Mouse (Mus musculus) E14TG2a.4 (cell line): ENCODE measurements around the gene Gpr153.
A peak's percentile ranks its signal among the peaks of the same experiment; 100 is the strongest.
"Not testable (repeated sequence)": the region's sequence is repeated elsewhere in the genome, so short reads cannot be mapped to it uniquely, and the experiment has no call there.

Experiments used
- H3K27me3 ChIP-seq: 2 replicates; pipeline ENCODE4 v1.6.1; 2014; ENCODE audit warnings: low read length, control low read depth; ENCODE audit not compliant: insufficient read depth
- H3K36me3 ChIP-seq: 2 replicates; pipeline ENCODE4 v1.6.1; 2014; ENCODE audit warnings: low read length, control low read depth; ENCODE audit not compliant: insufficient read depth
- H3K4me1 ChIP-seq: replicated peaks from 2 replicates; pipeline ENCODE4 v1.6.1; 2014; ENCODE audit warnings: low read depth, low read length, control low read depth
- H3K4me3 ChIP-seq: replicated peaks from 2 replicates; pipeline ENCODE4 v1.5.1; 2014; ENCODE audit warnings: mild to moderate bottlenecking, low read length
- H3K9me3 ChIP-seq: 2 replicates; pipeline ENCODE4 v1.6.1; 2014; ENCODE audit warnings: low read length, control low read depth
- CTCF ChIP-seq: conservative IDR thresholded peaks from 2 replicates; pipeline ENCODE4 v1.5.1; 2014; ENCODE audit warnings: low read length
- NANOG ChIP-seq: IDR thresholded peaks from 2 replicates; pipeline ENCODE4 v1.6.1; 2014; ENCODE audit warnings: borderline replicate concordance, low read length, mixed read lengths
- POU5F1 ChIP-seq: IDR thresholded peaks from 2 replicates; pipeline ENCODE4 v1.6.1; 2014; ENCODE audit warnings: low read length, borderline replicate concordance

Gene Gpr153

GRCm38 (mm10) chr4:152273621-152274236 is at the start of gene Gpr153:
Gene Gpr153, plus strand, starts transcription at chr4:152274232.
- H3K9me3 ChIP-seq = no peaks in the 10 kb centered on the region
- H3K36me3 ChIP-seq = peaks cover 18% of the 10 kb centered on the region
- peaks cover 26% of the 10 kb centered on the region for H3K27me3 ChIP-seq
- TF ChIP-seq CTCF (no peak), POU5F1 (no peak), NANOG (no peak)
- peak within 1 kb of the TSS; percentile 87 for H3K4me3 ChIP-seq
- H3K4me1 ChIP-seq = peaks cover 78% of the 10 kb centered on the region

GRCm38 (mm10) chr4:152226901-152227486 is 47.0 kb upstream of the Gpr153 start:
- no peak for TF ChIP-seq NANOG
- Histone ChIP-seq H3K4me3 (no peak overlapping the region), H3K36me3 (peaks cover 74% of the 10 kb centered on the region), H3K9me3 (no peaks in the 10 kb centered on the region), H3K4me1 (peaks cover 66% of the 10 kb centered on the region), H3K27me3 (no peaks in the 10 kb centered on the region)

DNA sequence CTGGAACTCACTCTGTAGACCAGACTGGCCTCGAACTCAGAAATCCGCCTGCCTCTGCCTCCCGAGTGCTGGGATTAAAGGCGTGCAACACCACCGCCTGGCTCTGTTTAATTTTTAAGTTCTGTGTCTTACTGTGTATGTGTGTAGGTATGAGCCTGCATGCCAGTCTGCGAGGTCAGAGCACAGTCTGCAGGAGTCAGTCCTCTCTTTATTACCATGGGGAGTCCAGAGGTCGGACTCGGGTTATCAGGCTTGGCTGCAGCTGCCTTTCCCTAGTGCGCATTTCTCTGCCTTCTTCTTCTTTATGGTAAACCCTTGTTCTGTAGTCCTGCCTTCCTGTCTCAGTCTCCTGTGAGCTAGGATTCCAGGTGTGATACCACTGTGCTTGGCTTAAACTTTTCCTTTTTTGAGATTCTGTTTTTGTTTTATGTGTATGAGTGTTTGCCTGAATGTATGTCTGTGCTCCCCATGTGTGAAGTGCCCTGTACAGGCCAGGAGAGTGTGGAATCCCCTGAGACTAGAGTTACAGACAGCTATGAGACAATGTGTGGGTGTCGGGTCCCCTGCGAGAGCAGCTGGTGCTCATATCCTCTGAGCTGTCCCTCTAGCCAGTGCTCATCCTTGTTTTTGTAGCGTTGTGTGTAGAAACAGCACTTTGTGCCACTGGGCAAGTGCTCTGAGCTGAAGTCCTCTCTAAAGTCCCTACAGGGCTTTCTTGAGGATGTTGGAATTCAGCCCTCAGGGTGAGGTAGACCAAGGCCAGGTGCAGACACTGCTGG is 46.1 kb upstream of the Gpr153 start:
- H3K27me3 ChIP-seq = no peaks in the 10 kb centered on the region
- H3K4me1 ChIP-seq = peaks cover 67% of the 10 kb centered on the region
- H3K4me3 ChIP-seq = no peak overlapping the region
- H3K36me3 ChIP-seq = peaks cover 73% of the 10 kb centered on the region
- no peak for TF ChIP-seq NANOG
- no peak for TF ChIP-seq POU5F1
- TF ChIP-seq CTCF = no peak
- H3K9me3 ChIP-seq = no peaks in the 10 kb centered on the region

GRCm38 (mm10) chr4:152230331-152230730 is 43.7 kb upstream of the Gpr153 start:
- H3K4me3 ChIP-seq, H3K9me3 ChIP-seq, H3K27me3 ChIP-seq: not testable (repeated sequence)
- peaks cover 71% of the 10 kb centered on the region for H3K4me1 ChIP-seq
- H3K36me3 ChIP-seq = peaks cover 71% of the 10 kb centered on the region

DNA sequence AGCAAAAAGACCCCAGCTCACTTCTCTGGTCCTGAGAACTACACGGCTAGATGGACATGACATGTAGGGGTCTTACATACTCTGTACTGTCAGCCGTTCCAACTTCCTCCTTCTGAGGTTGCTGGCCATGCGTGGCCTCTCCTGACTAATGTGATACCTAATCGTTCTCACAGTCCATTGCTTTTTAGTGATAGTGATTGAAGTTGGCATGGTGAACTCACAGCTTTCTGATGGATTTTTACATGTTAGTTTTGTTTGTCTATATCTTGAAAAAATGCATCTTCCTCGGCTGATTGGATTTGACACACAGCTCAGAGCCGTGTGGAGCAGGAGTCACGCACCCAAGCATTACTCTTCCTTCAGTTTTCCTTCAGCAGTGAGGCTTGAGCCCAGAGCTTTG is 42.7 kb upstream of the Gpr153 start:
- TF ChIP-seq CTCF (no peak), POU5F1 (no peak), NANOG (no peak)
- peaks cover 78% of the 10 kb centered on the region for H3K36me3 ChIP-seq
- no peak overlapping the region for H3K4me3 ChIP-seq
- no peaks in the 10 kb centered on the region for H3K9me3 ChIP-seq
- H3K4me1 ChIP-seq = peaks cover 66% of the 10 kb centered on the region
- no peaks in the 10 kb centered on the region for H3K27me3 ChIP-seq

- Histone ChIP-seq H3K27me3 (no peaks in the 10 kb centered on the region), H3K4me1 (peaks cover 54% of the 10 kb centered on the region), H3K9me3 (no peaks in the 10 kb centered on the region), H3K36me3 (peaks cover 81% of the 10 kb centered on the region), H3K4me3 (no peak overlapping the region)
- TF ChIP-seq CTCF (no peak), NANOG (no peak), POU5F1 (no peak)
Observed at GRCm38 (mm10) chr4:152232411-152232903, 41.6 kb upstream of the Gpr153 start.

- peaks cover 95% of the 10 kb centered on the region for H3K36me3 ChIP-seq
- TF ChIP-seq NANOG = no peak
- TF ChIP-seq CTCF = no peak
- no peak for TF ChIP-seq POU5F1
- H3K4me1 ChIP-seq = peaks cover 18% of the 10 kb centered on the region
- no peaks in the 10 kb centered on the region for H3K27me3 ChIP-seq
- H3K4me3 ChIP-seq = no peak overlapping the region
- H3K9me3 ChIP-seq = no peaks in the 10 kb centered on the region
Observed at GRCm38 (mm10) chr4:152239974-152240373, 34.1 kb upstream of the Gpr153 start.

DNA sequence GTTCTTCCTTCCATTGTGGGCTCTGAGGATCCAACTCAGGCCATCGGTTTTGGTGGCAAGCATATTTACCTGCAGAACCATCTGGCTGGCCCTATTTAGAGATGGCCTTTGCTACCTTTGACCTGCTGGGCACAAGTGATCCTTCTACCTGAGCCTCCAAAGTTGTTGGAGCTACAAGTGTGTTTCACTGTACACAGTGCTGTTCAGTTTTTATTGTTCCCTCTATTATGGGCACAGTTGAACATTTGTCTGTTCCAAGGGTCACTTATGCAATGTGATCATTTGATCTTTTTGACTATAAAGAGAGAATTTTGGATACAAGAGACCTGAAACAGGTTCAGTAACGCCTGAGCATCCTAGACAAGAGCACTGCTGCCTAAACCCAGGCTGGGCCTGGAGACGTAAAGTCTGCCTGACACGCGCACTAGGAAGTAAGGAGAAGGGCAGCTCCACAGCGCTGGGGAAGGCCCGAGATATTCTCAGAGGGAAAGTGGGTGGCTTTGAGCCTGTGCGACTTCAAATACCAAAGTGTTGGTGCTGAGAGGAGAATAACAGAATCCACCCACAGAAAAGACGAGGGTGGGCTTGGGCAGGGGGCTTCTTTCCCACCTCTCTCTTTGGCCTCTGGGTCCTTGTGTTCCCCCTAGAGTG is 30.7 kb upstream of the Gpr153 start:
- Histone ChIP-seq H3K4me3 (no peak overlapping the region), H3K36me3 (peaks cover 78% of the 10 kb centered on the region), H3K9me3 (no peaks in the 10 kb centered on the region), H3K4me1 (peaks cover 18% of the 10 kb centered on the region), H3K27me3 (no peaks in the 10 kb centered on the region)
- TF ChIP-seq CTCF (no peak), NANOG (no peak), POU5F1 (no peak)
